Mouse (Mus musculus) MEL (cell line): Measurements from ENCODE around the gene D17H6S53E. TPM values are rescaled to one million over a fixed set of nuclear protein-coding genes. Genes with fewer than 3 reads are reported as not detected.
A peak's percentile ranks its signal among the peaks of the same experiment; 100 is the strongest.

Experiments used
- DNase-seq: peaks from one replicate; pipeline ENCODE4 v3.0.0; 2011; ENCODE audit warnings: low read depth, low spot score
- H3K27ac ChIP-seq: 2 replicates; pipeline ENCODE4 v1.5.1; 2012; ENCODE audit warnings: low read depth, mild to moderate bottlenecking, control low read depth, low read length, moderate library complexity; ENCODE audit not compliant: control insufficient read depth
- H3K27me3 ChIP-seq, 2 experiments: fragments of 150-350 bp in 1 of 2; sonication (generic) in 1 of 2; 2 replicates each; pipeline ENCODE4 v1.6.1; 2012; ENCODE audit warnings: low read length in 2 of 2, mild to moderate bottlenecking in 2 of 2, improper control_type of control experiment in 1 of 2, moderate library complexity in 1 of 2; ENCODE audit not compliant: insufficient read depth in 2 of 2, control insufficient read depth in 1 of 2
- H3K36me3 ChIP-seq, 2 experiments: 2 replicates each; pipeline ENCODE4 v1.6.1; 2012 to 2014; ENCODE audit warnings: low read length in 2 of 2, improper control_type of control experiment in 1 of 2, inconsistent platforms in 1 of 2, mild to moderate bottlenecking in 1 of 2; ENCODE audit not compliant: insufficient read depth in 2 of 2, control insufficient read depth in 1 of 2
- H3K4me1 ChIP-seq, 2 experiments: fragments of 150-350 bp in 1 of 2; sonication (generic) in 1 of 2; 2 replicates each; pipeline ENCODE4 v1.6.1; 2012; ENCODE audit warnings: low read length in 2 of 2, improper control_type of control experiment in 1 of 2, mild to moderate bottlenecking in 1 of 2; ENCODE audit not compliant: insufficient read depth in 2 of 2, control insufficient read depth in 1 of 2
- H3K4me3 ChIP-seq, 2 experiments: fragments of 150-350 bp in 1 of 2; sonication (generic) in 1 of 2; 2 replicates each; pipeline ENCODE4 v1.5.1; 2012; ENCODE audit warnings: low read depth in 2 of 2, low read length in 2 of 2, mild to moderate bottlenecking in 2 of 2, moderate library complexity in 2 of 2, control low read depth in 1 of 2, improper control_type of control experiment in 1 of 2; ENCODE audit not compliant: control insufficient read depth in 1 of 2, insufficient read depth in 1 of 2
- H3K79me2 ChIP-seq: 2 replicates; pipeline ENCODE4 v1.6.1; 2012; ENCODE audit warnings: mild to moderate bottlenecking, low read length, moderate library complexity; ENCODE audit not compliant: control insufficient read depth, poor library complexity, insufficient read depth
- H3K9ac ChIP-seq: 2 replicates; pipeline ENCODE4 v1.6.1; 2012; ENCODE audit warnings: low read depth, mild to moderate bottlenecking, control low read depth, low read length, moderate library complexity; ENCODE audit not compliant: control insufficient read depth, poor library complexity, severe bottlenecking
- H3K9me3 ChIP-seq: fragments of 150-350 bp; sonication (generic); replicated peaks from 2 replicates; pipeline ENCODE4 v1.6.1; 2012; ENCODE audit warnings: mild to moderate bottlenecking, low read length, improper control_type of control experiment, moderate library complexity; ENCODE audit not compliant: insufficient read depth
- CHD1 ChIP-seq: IDR thresholded peaks from 2 replicates; pipeline ENCODE4 v1.6.1; 2012; ENCODE audit warnings: low read depth, mild to moderate bottlenecking, inconsistent platforms, low read length, improper control_type of control experiment
- CTCF ChIP-seq, 3 experiments: IDR thresholded peaks in 2 of 3; conservative IDR thresholded peaks in 1 of 3; 2 replicates each; pipeline ENCODE4 v1.5.1; 2011 to 2012; ENCODE audit warnings: low read length in 3 of 3, low read depth in 2 of 3, mild to moderate bottlenecking in 2 of 3, improper control_type of control experiment in 1 of 3, inconsistent platforms in 1 of 3, mixed read lengths in 1 of 3, moderate library complexity in 1 of 3; ENCODE audit not compliant: control insufficient read depth in 1 of 3, insufficient read depth in 1 of 3, poor library complexity in 1 of 3, severe bottlenecking in 1 of 3
- E2F4 ChIP-seq: IDR thresholded peaks from 2 replicates; pipeline ENCODE4 v1.6.1; 2011; ENCODE audit warnings: low read depth, low read length, improper control_type of control experiment, borderline replicate concordance
- GATA1 ChIP-seq: IDR thresholded peaks from 2 replicates; pipeline ENCODE4 v1.6.1; 2011; ENCODE audit warnings: low read depth, low read length, improper control_type of control experiment
- MAX ChIP-seq: IDR thresholded peaks from 2 replicates; pipeline ENCODE4 v1.6.1; 2011; ENCODE audit warnings: low read length, improper control_type of control experiment
- MAZ ChIP-seq: IDR thresholded peaks from 2 replicates; pipeline ENCODE4 v1.6.1; 2012; ENCODE audit warnings: low read depth, mild to moderate bottlenecking, inconsistent platforms, low read length, improper control_type of control experiment
- MEF2A ChIP-seq: IDR thresholded peaks from 2 replicates; pipeline ENCODE4 v1.6.1; 2014; ENCODE audit warnings: low read depth, mild to moderate bottlenecking, inconsistent platforms, low read length, improper control_type of control experiment; ENCODE audit not compliant: poor library complexity, insufficient replicate concordance, severe bottlenecking; ENCODE audit errors: extremely low read depth
- MYB ChIP-seq: IDR thresholded peaks from 2 replicates; pipeline ENCODE4 v1.6.1; 2011; ENCODE audit warnings: mild to moderate bottlenecking, low read depth, low read length, improper control_type of control experiment
- MYC ChIP-seq: IDR thresholded peaks from 2 replicates; pipeline ENCODE4 v1.6.1; 2011; ENCODE audit warnings: low read depth, mild to moderate bottlenecking, low read length, improper control_type of control experiment, moderate library complexity
- NELFE ChIP-seq: IDR thresholded peaks from 2 replicates; pipeline ENCODE4 v1.6.1; 2011; ENCODE audit warnings: low read depth, low read length, improper control_type of control experiment
- NRF1 ChIP-seq: IDR thresholded peaks from 2 replicates; pipeline ENCODE4 v1.6.1; 2014; ENCODE audit warnings: low read depth, mild to moderate bottlenecking, inconsistent platforms, low read length, improper control_type of control experiment, moderate library complexity; ENCODE audit not compliant: poor library complexity, insufficient read depth, severe bottlenecking
- POLR2A ChIP-seq, 2 experiments: IDR thresholded peaks; 2 replicates each; pipeline ENCODE4 v1.6.1; 2011 to 2012; ENCODE audit warnings: low read length in 2 of 2, mild to moderate bottlenecking in 2 of 2, control low read depth in 1 of 2, improper control_type of control experiment in 1 of 2, low read depth in 1 of 2, moderate library complexity in 1 of 2; ENCODE audit not compliant: control insufficient read depth in 1 of 2, insufficient read depth in 1 of 2, poor library complexity in 1 of 2
- SMC3 ChIP-seq: IDR thresholded peaks from 2 replicates; pipeline ENCODE4 v1.6.1; 2011; ENCODE audit warnings: low read depth, low read length, improper control_type of control experiment
- TCF12 ChIP-seq: IDR thresholded peaks from 2 replicates; pipeline ENCODE4 v1.6.1; 2014; ENCODE audit warnings: low read depth, mild to moderate bottlenecking, inconsistent platforms, low read length, improper control_type of control experiment, moderate library complexity
- ZC3H11A ChIP-seq: IDR thresholded peaks from 2 replicates; pipeline ENCODE4 v1.6.1; 2012; ENCODE audit warnings: low read depth, mild to moderate bottlenecking, inconsistent platforms, low read length, improper control_type of control experiment
- ZNF384 ChIP-seq: IDR thresholded peaks from 2 replicates; pipeline ENCODE4 v1.6.1; 2012; ENCODE audit warnings: low read depth, mild to moderate bottlenecking, inconsistent platforms, low read length, improper control_type of control experiment
- polyA plus RNA-seq, 2 experiments: library from polyadenylated mRNA; stranded (reverse) in 1 of 2; unstranded in 1 of 2; fragments of >175 nt in 1 of 2; fragments of >200 nt in 1 of 2; gene quantifications; 2 replicates each; pipeline versions ENCODE4 v1.2.1 to v1.2.4; 2012; ENCODE audit warnings: low replicate concordance in 2 of 2, low read depth in 1 of 2; ENCODE audit not compliant: insufficient read length in 2 of 2, insufficient read depth in 1 of 2, missing spikeins in 1 of 2
- total RNA-seq: library from RNA; depleted of rRNA; stranded (reverse); fragments of 300-350 nt; gene quantifications from 2 replicates; pipeline ENCODE4 v1.2.3, GENCODE M21; 2012

Gene D17H6S53E
- total and polyA plus RNA-seq, 3 experiments = 11.6 to 13.6 TPM; not detected in 1

DNA sequence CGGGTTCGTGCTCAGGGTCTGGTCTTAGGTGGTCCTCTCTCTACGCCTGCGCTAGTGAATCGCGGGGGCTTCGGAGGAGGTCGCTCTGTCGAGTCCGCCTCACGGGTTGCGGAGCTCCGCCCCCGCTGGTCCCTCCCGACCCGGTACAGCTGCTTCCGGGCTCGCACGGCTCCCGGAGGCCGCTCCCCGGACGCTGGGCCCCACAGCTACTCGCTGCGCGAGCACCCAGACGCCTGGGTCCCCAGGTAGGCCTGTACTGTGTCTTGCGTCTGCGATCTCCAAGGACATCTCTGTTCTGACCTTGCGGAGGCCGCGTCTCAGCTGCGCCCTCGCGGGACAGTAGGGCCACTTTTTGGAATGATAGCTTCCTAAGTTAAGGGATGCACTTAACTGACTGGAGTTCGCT lies at the start of gene D17H6S53E (continued):
- TF ChIP-seq ZC3H11A (no peak), SMC3 (no peak), TCF12 (peak; percentile 44; the same call in 1 of the 2 replicates)

DNA sequence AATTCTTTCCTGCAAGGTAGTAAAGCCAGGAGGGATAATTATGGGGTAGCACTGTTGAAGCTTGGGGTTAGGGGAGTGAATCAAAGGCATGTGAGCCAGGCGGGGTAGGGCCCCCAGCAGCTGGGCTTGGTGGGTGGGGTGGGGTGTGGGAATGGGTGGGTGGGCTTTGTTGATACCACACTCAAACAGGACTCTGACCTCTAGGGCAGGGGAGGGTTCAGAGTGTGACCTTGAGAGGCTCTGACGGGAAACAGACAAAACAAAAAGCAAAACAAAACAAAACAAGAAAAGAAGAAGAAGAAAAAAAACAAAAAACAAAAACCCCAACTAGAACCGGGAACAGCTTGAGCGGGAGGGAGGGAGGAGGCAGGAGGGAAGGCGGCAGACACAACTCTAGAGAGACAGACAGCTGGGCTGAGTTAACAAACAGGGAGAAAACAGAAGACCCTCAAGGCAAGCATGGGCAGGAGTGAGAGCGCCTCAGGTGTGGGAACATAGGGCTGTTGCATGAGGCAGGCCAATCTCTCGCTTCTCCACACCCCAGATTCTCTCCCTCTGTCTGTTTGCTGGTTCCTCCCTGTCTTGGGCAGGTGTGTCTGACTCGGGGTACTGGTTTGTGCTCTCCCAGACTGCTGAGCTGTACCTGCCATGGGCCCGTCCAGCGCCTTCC lies 49.5 kb upstream of the D17H6S53E start, which contains the start of gene Ly6g6e:
Gene Ly6g6e, plus strand, starts transcription at position 396 of the 670 bp plus-strand sequence.
- TF ChIP-seq GATA1 (no peak), NELFE (no peak), MYB (no peak)
- TF ChIP-seq, all 39 proteins: peak for 0
- Histone ChIP-seq H3K4me1 (peaks cover 15 to 22% of the 10 kb centered on the region in 2 experiments), H3K4me3 (no peak within 1 kb of the TSS), H3K27me3 (no peaks in the 10 kb centered on the region), H3K79me2 (no peaks in the 10 kb centered on the region), H3K9me3 (no peaks in the 10 kb centered on the region), H3K9ac (no peak within 1 kb of the TSS), H3K27ac (no peak within 1 kb of the TSS), H3K36me3 (peaks cover 0 to 21% of the 10 kb centered on the region in 2 experiments; a peak in 2 of 4 replicates)
- no peak for DNase-seq

DNA sequence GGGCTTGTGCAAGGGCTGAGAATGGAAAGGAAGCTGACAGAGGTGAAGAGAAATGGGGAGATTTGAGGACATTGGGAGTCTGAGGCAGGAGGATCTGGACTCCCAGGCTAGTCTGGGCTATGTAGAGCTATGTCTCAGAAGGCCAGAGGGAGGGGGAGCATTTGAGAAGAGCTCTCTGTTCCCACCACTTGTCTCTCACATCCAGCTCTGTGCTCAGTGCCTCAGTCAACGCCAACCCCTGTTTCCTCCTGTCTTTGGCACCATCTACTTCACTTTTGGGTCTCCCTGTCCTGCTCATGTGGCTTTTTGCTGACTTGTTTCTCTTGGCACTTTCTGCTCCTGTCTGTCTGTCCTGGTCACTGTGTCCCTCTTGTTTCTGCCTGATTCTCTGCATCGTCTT lies 48.9 kb upstream of the D17H6S53E start:
- no peak for TF ChIP-seq CTCF (IDR thresholded peaks at IDR 0.05 in 2 of 3, conservative IDR thresholded peaks at IDR 0.05 in 1 of 3; ENCODE audit: control insufficient read depth in 1 of 3, insufficient read depth in 1 of 3, low read depth in 2 of 3, low read length in 3 of 3, poor library complexity in 1 of 3, severe bottlenecking in 1 of 3)
- TF ChIP-seq MAX = no peak
- no peak for TF ChIP-seq CHD1
- TF ChIP-seq MYC = no peak
- DNase-seq = no peak
- no peak overlapping the region for H3K9ac ChIP-seq
- no peaks in the 10 kb centered on the region for H3K79me2 ChIP-seq
- H3K27ac ChIP-seq = no peak overlapping the region
- no peaks in the 10 kb centered on the region for H3K9me3 ChIP-seq
- H3K27me3 ChIP-seq = no peaks in the 10 kb centered on the region
- H3K4me3 ChIP-seq = no peak overlapping the region
- peaks cover 0 to 21% of the 10 kb centered on the region in 2 experiments; a peak in 2 of 4 replicates for H3K36me3 ChIP-seq
- H3K4me1 ChIP-seq = peaks cover 15 to 24% of the 10 kb centered on the region in 2 experiments

DNA sequence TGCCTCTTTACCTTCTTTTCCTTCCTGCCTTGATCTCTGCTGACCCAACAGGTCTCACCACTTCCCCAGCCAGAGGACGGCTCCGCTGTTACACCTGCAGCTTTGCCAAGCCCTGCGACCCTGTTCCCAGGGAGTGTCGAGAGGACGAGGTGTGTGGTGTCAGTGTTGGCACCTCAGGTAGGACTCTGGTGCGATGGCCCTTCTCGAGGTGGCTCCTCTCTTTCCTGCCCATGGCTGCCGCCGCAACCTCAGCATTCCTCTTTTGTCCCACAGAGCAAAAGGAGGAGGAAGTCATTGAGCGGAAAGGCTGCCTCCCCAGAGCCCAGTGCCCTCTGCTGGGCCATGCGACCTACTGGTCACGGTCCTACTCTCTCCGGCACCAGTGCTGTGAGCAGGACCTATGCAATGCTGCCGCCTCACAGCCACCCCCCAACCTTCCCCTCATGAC lies 48.4 kb upstream of the D17H6S53E start, which contains the start of gene Ly6g6d:
Gene Ly6g6d, minus strand, starts transcription at position 280 of the 448 bp plus-strand sequence.
- Histone ChIP-seq H3K79me2 (no peaks in the 10 kb centered on the region), H3K4me1 (peaks cover 17 to 29% of the 10 kb centered on the region in 2 experiments), H3K36me3 (peaks cover 0 to 24% of the 10 kb centered on the region in 2 experiments; a peak in 2 of 4 replicates), H3K4me3 (no peak within 1 kb of the TSS), H3K27ac (peak within 1 kb of the TSS; percentile 95), H3K27me3 (no peaks in the 10 kb centered on the region), H3K9ac (peak within 1 kb of the TSS; percentile 50), H3K9me3 (no peaks in the 10 kb centered on the region)
- DNase-seq = no peak
- no peak for TF ChIP-seq ZNF384
- no peak for TF ChIP-seq MEF2A
- no peak for TF ChIP-seq POLR2A (IDR thresholded peaks at IDR 0.05; ENCODE audit: control insufficient read depth in 1 of 2, insufficient read depth in 1 of 2, low read depth in 1 of 2, low read length in 2 of 2, poor library complexity in 1 of 2)
- no peak for TF ChIP-seq NRF1
- TF ChIP-seq MAZ = no peak
- no peak for TF ChIP-seq E2F4
- no peak for TF ChIP-seq ZC3H11A
